Mouse (Mus musculus) hindbrain, embryonic 15.5 days (tissue): ENCODE data around the gene Gldc. TPM values are rescaled to one million over a fixed set of nuclear protein-coding genes. Genes with fewer than 3 reads are reported as not detected.

Source experiments
- ATAC-seq: fragments of 200-750 bp; cut with Nextera tagmentation; 2 replicates; pipeline ENCODE4 v1.8.0; 2017; ENCODE audit warnings: low read depth, moderate number of reproducible peaks, moderate TSS enrichment; ENCODE audit not compliant: low FRiP score
- H3K27ac ChIP-seq: fragments of 300-500 bp; sonication (generic); replicated peaks from 2 replicates; pipeline ENCODE4 v1.5.1; 2015; ENCODE audit warnings: mild to moderate bottlenecking, inconsistent platforms
- H3K27me3 ChIP-seq: fragments of 300-500 bp; sonication (generic); 2 replicates; pipeline ENCODE4 v1.6.1; 2015; ENCODE audit warnings: control low read depth, inconsistent platforms
- H3K36me3 ChIP-seq: fragments of 300-500 bp; sonication (generic); 2 replicates; pipeline ENCODE4 v1.6.1; 2015; ENCODE audit warnings: control low read depth, inconsistent platforms
- H3K4me1 ChIP-seq: fragments of 300-500 bp; sonication (generic); replicated peaks from 2 replicates; pipeline ENCODE4 v1.6.1; 2015; ENCODE audit warnings: control low read depth, inconsistent platforms
- H3K4me2 ChIP-seq: fragments of 300-500 bp; sonication (generic); 2 replicates; pipeline ENCODE4 v1.6.1; 2015; ENCODE audit warnings: moderate library complexity, mild to moderate bottlenecking, inconsistent platforms
- H3K4me3 ChIP-seq: fragments of 300-500 bp; sonication (generic); 2 replicates; pipeline ENCODE4 v1.5.1; 2015; ENCODE audit warnings: mild to moderate bottlenecking, inconsistent platforms
- H3K9ac ChIP-seq: fragments of 300-500 bp; sonication (generic); 2 replicates; pipeline ENCODE4 v1.6.1; 2015; ENCODE audit warnings: inconsistent platforms
- H3K9me3 ChIP-seq: fragments of 300-500 bp; sonication (generic); 2 replicates; pipeline ENCODE4 v1.6.1; 2016; ENCODE audit warnings: control low read depth, inconsistent platforms
- WGBS: fragments of 180-500 bp; shearing (Covaris S2); methylation state at CpG from one replicate; pipeline ENCODE4 v1.1.7; 2015; 5-methylcytosine and 5-hydroxymethylcytosine counted together
- polyA plus RNA-seq: library from polyadenylated mRNA; unstranded; fragments of >200 nt; fragmentation: Nextera tagmentation; extraction: Ambion mirVana; gene quantifications from 2 replicates; pipeline ENCODE4 v1.2.1, GENCODE M21; 2015

The Gldc gene
- polyA plus RNA-seq, 1 experiment from 2014 or later, result 9.3 TPM

GRCm38 (mm10) chr19:30102620-30103019 is 72.6 kb downstream of the Gldc start:
- Histone ChIP-seq H3K9ac (no peak overlapping the region), H3K4me1 (peaks cover 7% of the 10 kb centered on the region), H3K27me3 (no peaks in the 10 kb centered on the region), H3K36me3 (peaks cover 14% of the 10 kb centered on the region), H3K4me3 (no peak overlapping the region), H3K27ac (no peak overlapping the region), H3K9me3 (no peaks in the 10 kb centered on the region), H3K4me2 (no peak overlapping the region)
- no peak for ATAC-seq
- WGBS, result 93% methylated on average over 6 of the region's 6 CpGs

- Histone ChIP-seq H3K4me3 (no peak overlapping the region), H3K4me1 (0 out of 2 replicates have a peak, but pooled peaks cover 4% of the 10 kb centered on the region), H3K4me2 (no peak overlapping the region), H3K9ac (no peak overlapping the region), H3K9me3 (no peaks in the 10 kb centered on the region), H3K27me3 (no peaks in the 10 kb centered on the region), H3K36me3 (peaks cover 22% of the 10 kb centered on the region), H3K27ac (no peak overlapping the region)
- no peak for ATAC-seq
- WGBS, result 94% methylated on average over 12 of the region's 12 CpGs
Observed at GRCm38 (mm10) chr19:30100571-30100970, 74.7 kb downstream of the Gldc start.

- Histone ChIP-seq H3K27ac (peak overlapping the region; percentile 54), H3K4me2 (no peak overlapping the region), H3K4me1 (0 out of 2 replicates have a peak, but pooled peaks cover 4% of the 10 kb centered on the region), H3K9me3 (no peaks in the 10 kb centered on the region), H3K36me3 (peaks cover 51% of the 10 kb centered on the region), H3K4me3 (no peak overlapping the region), H3K27me3 (no peaks in the 10 kb centered on the region), H3K9ac (no peak overlapping the region)
- ATAC-seq, result no peak
- whole genome bisulfite sequencing, result 53% methylated on average over 4 of the region's 4 CpGs
Observed at GRCm38 (mm10) chr19:30097039-30097438, 78.2 kb downstream of the Gldc start.

- H3K27me3 ChIP-seq, result no peaks in the 10 kb centered on the region
- peak; percentile 49 for ATAC-seq
- H3K9ac ChIP-seq, result no peak overlapping the region
- peak overlapping the region; percentile 54; the same call in 1 of the 2 replicates for H3K27ac ChIP-seq
- H3K4me1 ChIP-seq, result 0 out of 2 replicates have a peak, but pooled peaks cover 4% of the 10 kb centered on the region
- 33% methylated on average over 3 of the region's 3 CpGs for WGBS
- H3K36me3 ChIP-seq, result peaks cover 58% of the 10 kb centered on the region
- H3K9me3 ChIP-seq, result no peaks in the 10 kb centered on the region
- no peak overlapping the region for H3K4me3 ChIP-seq
- H3K4me2 ChIP-seq, result no peak overlapping the region
Observed at GRCm38 (mm10) chr19:30096186-30096585, 79.0 kb downstream of the Gldc start.

GRCm38 (mm10) chr19:30091644-30092295 is 83.5 kb downstream of the Gldc start:
- 79% methylated on average over 12 of the region's 12 CpGs for WGBS
- no peaks in the 10 kb centered on the region for H3K9me3 ChIP-seq
- H3K9ac ChIP-seq, result no peak overlapping the region
- ATAC-seq, result no peak
- H3K4me1 ChIP-seq, result 0 out of 2 replicates have a peak, but pooled peaks cover 2% of the 10 kb centered on the region
- H3K27ac ChIP-seq, result no peak overlapping the region
- H3K27me3 ChIP-seq, result no peaks in the 10 kb centered on the region
- H3K4me2 ChIP-seq, result no peak overlapping the region
- peaks cover 68% of the 10 kb centered on the region for H3K36me3 ChIP-seq
- no peak overlapping the region for H3K4me3 ChIP-seq

- Histone ChIP-seq H3K4me3 (no peak overlapping the region), H3K4me2 (no peak overlapping the region), H3K4me1 (no peaks in the 10 kb centered on the region), H3K9me3 (no peaks in the 10 kb centered on the region), H3K27me3 (no peaks in the 10 kb centered on the region), H3K36me3 (peaks cover 69% of the 10 kb centered on the region), H3K9ac (no peak overlapping the region), H3K27ac (no peak overlapping the region)
- WGBS, result 59% methylated on average over 6 of the region's 6 CpGs
- peak; percentile 74; the same call in 1 of the 2 replicates for ATAC-seq
Observed at GRCm38 (mm10) chr19:30090163-30090562, 85.1 kb downstream of the Gldc start.

GRCm38 (mm10) chr19:30065797-30066196 is 109.4 kb downstream of the Gldc start:
- Histone ChIP-seq H3K4me3 (no peak overlapping the region), H3K27me3 (no peaks in the 10 kb centered on the region), H3K36me3 (no peaks in the 10 kb centered on the region), H3K4me2 (no peak overlapping the region), H3K9me3 (no peaks in the 10 kb centered on the region), H3K4me1 (no peaks in the 10 kb centered on the region), H3K9ac (no peak overlapping the region), H3K27ac (no peak overlapping the region)
- 71% methylated on average over 4 of the region's 4 CpGs for WGBS
- ATAC-seq, result no peak

- no peaks in the 10 kb centered on the region for H3K27me3 ChIP-seq
- ATAC-seq, result 0 out of 2 replicates have a peak, but pooled peaks have one; percentile 51
- 95% methylated on average over 2 of the region's 2 CpGs for WGBS
Observed at GRCm38 (mm10) chr19:30054218-30054617, 121.0 kb downstream of the Gldc start.

GRCm38 (mm10) chr19:30051479-30051878 is 123.8 kb downstream of the Gldc start:
- Histone ChIP-seq H3K4me1 (no peaks in the 10 kb centered on the region), H3K4me3 (no peak overlapping the region), H3K27ac (no peak overlapping the region), H3K36me3 (0 out of 2 replicates have a peak, but pooled peaks cover 4% of the 10 kb centered on the region), H3K9ac (no peak overlapping the region), H3K9me3 (no peaks in the 10 kb centered on the region), H3K4me2 (no peak overlapping the region), H3K27me3 (no peaks in the 10 kb centered on the region)
- 94% methylated on average over 3 of the region's 3 CpGs for WGBS
- no peak for ATAC-seq

More at GRCm38 (mm10) chr19:30054218-30054617, 121.0 kb downstream of the Gldc start:
- H3K4me2 ChIP-seq, result no peak overlapping the region
- no peak overlapping the region for H3K4me3 ChIP-seq
- no peak overlapping the region for H3K27ac ChIP-seq
- no peak overlapping the region for H3K9ac ChIP-seq
- H3K9me3 ChIP-seq, result no peaks in the 10 kb centered on the region
- H3K4me1 ChIP-seq, result no peaks in the 10 kb centered on the region
- H3K36me3 ChIP-seq, result 0 out of 2 replicates have a peak, but pooled peaks cover 4% of the 10 kb centered on the region

GRCm38 (mm10) chr19:30050584-30050983 is 124.6 kb downstream of the Gldc start:
- no peaks in the 10 kb centered on the region; the same call in 1 of the 2 replicates for H3K36me3 ChIP-seq
- H3K9me3 ChIP-seq, result no peaks in the 10 kb centered on the region
- H3K27ac ChIP-seq, result no peak overlapping the region
- ATAC-seq, result no peak
- no peaks in the 10 kb centered on the region for H3K27me3 ChIP-seq
- no peak overlapping the region for H3K9ac ChIP-seq
- 89% methylated on average over 2 of the region's 2 CpGs for WGBS
- H3K4me3 ChIP-seq, result no peak overlapping the region
- H3K4me2 ChIP-seq, result no peak overlapping the region
- H3K4me1 ChIP-seq, result no peaks in the 10 kb centered on the region
